Mouse (Mus musculus): ENCODE measurements at regions not wholly inside any gene's neighbourhood (a gene's known extent, or its start where the extent isn't known, plus 50 kb on each side); places are given as distances from the start of the nearest gene placed in this dataset.

GRCm38 (mm10) chr2:148292442-148292841 lies 102.7 kb upstream of the Sstr4 start:
- no peak for DNase-seq

- no peak for DNase-seq
Measured at GRCm38 (mm10) chr2:148292895-148293294, 102.2 kb upstream of the Sstr4 start.

GRCm38 (mm10) chr2:148300879-148301278 lies 94.3 kb upstream of the Sstr4 start:
- no peak for DNase-seq

- no peak for DNase-seq
Measured at GRCm38 (mm10) chr2:148312255-148312654, 82.9 kb upstream of the Sstr4 start.

GRCm38 (mm10) chr2:148320896-148321295 lies 74.2 kb upstream of the Sstr4 start:
- DNase-seq, result no peak

- DNase-seq, result no peak
Measured at GRCm38 (mm10) chr2:148325362-148325761, 69.8 kb upstream of the Sstr4 start.

GRCm38 (mm10) chr2:148325854-148326387 lies 69.2 kb upstream of the Sstr4 start:
- DNase-seq, result no peak

GRCm38 (mm10) chr2:148326414-148326813 lies 68.7 kb upstream of the Sstr4 start:
- DNase-seq, result no peak

- no peak for DNase-seq
Measured at GRCm38 (mm10) chr2:148327552-148327951, 67.6 kb upstream of the Sstr4 start.

GRCm38 (mm10) chr2:148330368-148330767 lies 64.8 kb upstream of the Sstr4 start:
- no peak for DNase-seq

- DNase-seq, result no peak
Measured at GRCm38 (mm10) chr2:148334555-148334954, 60.6 kb upstream of the Sstr4 start.

- DNase-seq, result no peak
Measured at GRCm38 (mm10) chr2:148336626-148337025, 58.5 kb upstream of the Sstr4 start.

GRCm38 (mm10) chr2:148338308-148338768 lies 56.8 kb upstream of the Sstr4 start:
- no peak for DNase-seq

GRCm38 (mm10) chr2:148338894-148339293 lies 56.2 kb upstream of the Sstr4 start:
- DNase-seq, result no peak

GRCm38 (mm10) chr2:148344193-148344592 lies 51.0 kb upstream of the Sstr4 start:
- no peak for DNase-seq
